Mouse (Mus musculus) cerebellum, adult 2 months (tissue): ENCODE results near the gene Tfeb.

ENCODE experiments used
- CTCF ChIP-seq: fragments of 200-500 bp; IDR thresholded peaks from 2 replicates; pipeline ENCODE4 v1.5.1; 2011; ENCODE audit warnings: low read depth, mild to moderate bottlenecking, control low read depth, low read length, moderate library complexity, borderline replicate concordance; ENCODE audit not compliant: insufficient read depth
- POLR2A ChIP-seq: fragments of 200-500 bp; IDR thresholded peaks from 2 replicates; pipeline ENCODE4 v1.6.1; 2011; ENCODE audit warnings: low read length, control low read depth, borderline replicate concordance; ENCODE audit not compliant: insufficient read depth

DNA sequence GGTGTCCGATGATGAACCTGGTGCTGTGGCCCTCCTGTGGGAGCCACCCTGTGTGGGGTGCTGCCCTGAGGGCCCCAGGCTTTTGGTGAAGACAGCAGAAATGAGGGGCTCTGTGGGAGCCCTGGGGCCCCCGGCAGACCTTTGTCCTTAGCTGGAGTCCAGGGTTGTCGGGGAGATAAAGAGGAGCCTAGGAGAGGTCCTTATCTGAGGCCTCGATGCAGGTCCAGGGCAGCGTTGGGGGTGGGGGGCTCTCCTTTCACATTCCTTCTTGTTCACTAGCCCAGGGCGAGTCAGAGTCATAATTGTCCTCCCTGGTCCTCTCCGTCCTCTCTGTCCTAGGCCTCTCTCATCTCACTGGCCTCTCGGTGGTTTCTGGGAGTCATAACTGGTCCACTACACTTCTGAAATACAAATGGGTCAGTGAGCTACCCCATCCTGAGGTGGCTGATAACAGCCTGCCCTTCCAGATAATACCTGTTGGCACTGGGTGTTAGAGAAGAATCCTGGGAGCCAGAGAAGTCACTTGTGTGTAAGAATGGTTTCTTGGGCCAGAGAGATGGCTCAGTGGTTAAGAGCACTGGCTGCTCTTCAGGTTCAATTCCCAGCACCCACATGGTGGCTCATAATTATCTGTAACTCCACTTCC lies 16.4 kb downstream of the Tfeb start:
- TF ChIP-seq CTCF (no peak), POLR2A (no peak)
